Mouse (Mus musculus): Measurements from ENCODE around the gene Ly75.

DNA sequence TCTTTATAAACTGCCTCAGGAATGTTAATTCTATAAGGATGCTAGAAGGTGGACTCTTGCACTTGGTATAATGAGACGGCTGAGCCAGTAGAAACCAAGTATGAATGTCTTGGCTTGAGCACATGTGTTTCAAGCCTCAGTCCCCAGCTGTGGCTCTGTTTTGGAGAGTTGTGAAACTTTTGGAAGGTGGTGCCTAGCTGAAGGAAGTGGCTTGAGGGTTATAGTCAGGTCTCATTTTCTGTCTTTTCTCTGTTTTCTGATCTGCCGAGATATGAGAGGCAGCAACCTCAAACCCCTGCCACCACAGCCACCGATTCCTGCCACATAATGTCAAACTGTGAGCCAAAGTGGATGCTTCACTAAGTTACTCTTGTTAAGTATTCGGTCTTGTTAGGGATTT lies 104.5 kb downstream of the Ly75 start:
- TF ChIP-seq POLR2A (IDR thresholded peaks at IDR 0.05; ENCODE audit: insufficient read depth, low read depth, low read length), result no peak
- no peak for TF ChIP-seq CTCF (IDR thresholded peaks at IDR 0.05)

Measured in heart, adult 2 months (tissue).